Mouse (Mus musculus): ENCODE measurements around the gene Gm6040. TPM values are rescaled to one million over a fixed set of nuclear protein-coding genes. Genes with fewer than 3 reads are reported as not detected.

Gm6040 gene
- polyA plus RNA-seq (2015; fragmentation: Nextera tagmentation; extraction: Ambion mirVana), result not detected in 2 replicates

- Histone ChIP-seq H3K27ac (no peak within 1 kb of the TSS), H3K4me1 (replicated peaks) (no peaks in the 10 kb centered on the region), H3K9me3 (replicated peaks) (0 out of 2 replicates have a peak, but pooled peaks cover 4% of the 10 kb centered on the region), H3K9ac (no peak within 1 kb of the TSS), H3K27me3 (no peaks in the 10 kb centered on the region), H3K36me3 (no peaks in the 10 kb centered on the region), H3K4me3 (replicated peaks) (no peak within 1 kb of the TSS), H3K4me2 (no peak within 1 kb of the TSS)
- no peak for DNase-seq
- 41% methylated on average over 3 of the region's 3 CpGs for WGBS (ENCODE audit: insufficient replicate concordance)
- ATAC-seq (ENCODE audit: low read depth), result no peak
These were observed at the start of gene Gm6040 for GRCm38 (mm10) chr8:20921971-20922370. TSS of gene Gm6040 (minus strand) at chr8:20922071.

- H3K27me3 ChIP-seq, result no peaks in the 10 kb centered on the region
- no peak overlapping the region for H3K27ac ChIP-seq
- no peak overlapping the region for H3K4me2 ChIP-seq
- ATAC-seq (ENCODE audit: low read depth) (no peak), DNase-seq (no peak)
- H3K9me3 ChIP-seq (replicated peaks), result 0 out of 2 replicates have a peak, but pooled peaks cover 9% of the 10 kb centered on the region
- no peak overlapping the region for H3K4me3 ChIP-seq (replicated peaks)
- H3K9ac ChIP-seq, result no peak overlapping the region
- whole genome bisulfite sequencing (ENCODE audit: insufficient replicate concordance), result 52% methylated on average over 2 of the region's 2 CpGs
- no peaks in the 10 kb centered on the region for H3K36me3 ChIP-seq
- no peaks in the 10 kb centered on the region for H3K4me1 ChIP-seq (replicated peaks)
These were observed 42.7 kb upstream of the Gm6040 start for GRCm38 (mm10) chr8:20964531-20964930.

GRCm38 (mm10) chr8:20944610-20945009 is 22.7 kb upstream of the Gm6040 start, which contains the start of gene AY761185:
TSS of gene AY761185 (minus strand) at chr8:20944710.
- no peak for DNase-seq
- no peaks in the 10 kb centered on the region for H3K4me1 ChIP-seq (replicated peaks)
- no peaks in the 10 kb centered on the region for H3K27me3 ChIP-seq
- 47% methylated on average over 3 of the region's 3 CpGs for WGBS (ENCODE audit: insufficient replicate concordance)
- no peak within 1 kb of the TSS for H3K4me3 ChIP-seq (replicated peaks)
- no peak within 1 kb of the TSS for H3K9ac ChIP-seq
- no peak within 1 kb of the TSS for H3K27ac ChIP-seq
- H3K4me2 ChIP-seq, result no peak within 1 kb of the TSS
- peaks cover 14% of the 10 kb centered on the region for H3K9me3 ChIP-seq (replicated peaks)
- no peaks in the 10 kb centered on the region for H3K36me3 ChIP-seq
- ATAC-seq (ENCODE audit: low read depth), result no peak

- Histone ChIP-seq H3K9ac (no peak overlapping the region), H3K27ac (no peak overlapping the region), H3K9me3 (replicated peaks) (no peaks in the 10 kb centered on the region; the same call in 1 of the 2 replicates), H3K27me3 (no peaks in the 10 kb centered on the region), H3K36me3 (no peaks in the 10 kb centered on the region), H3K4me3 (replicated peaks) (no peak overlapping the region), H3K4me2 (no peak overlapping the region), H3K4me1 (replicated peaks) (no peaks in the 10 kb centered on the region)
- DNase-seq (no peak), ATAC-seq (ENCODE audit: low read depth) (no peak)
- 65% methylated on average over 1 of the region's 1 CpGs for WGBS (ENCODE audit: insufficient replicate concordance)
These were observed 9.6 kb downstream of the Gm6040 start for GRCm38 (mm10) chr8:20912288-20912687.

- Histone ChIP-seq H3K4me1 (replicated peaks) (no peaks in the 10 kb centered on the region), H3K9ac (no peak overlapping the region), H3K4me3 (replicated peaks) (no peak overlapping the region), H3K4me2 (no peak overlapping the region), H3K36me3 (no peaks in the 10 kb centered on the region), H3K9me3 (replicated peaks) (no peaks in the 10 kb centered on the region; the same call in 1 of the 2 replicates), H3K27ac (no peak overlapping the region), H3K27me3 (no peaks in the 10 kb centered on the region)
- no peak for DNase-seq
- 34% methylated on average over 2 of the region's 2 CpGs for WGBS (ENCODE audit: insufficient replicate concordance)
- no peak for ATAC-seq (ENCODE audit: low read depth)
These were observed 13.6 kb downstream of the Gm6040 start for GRCm38 (mm10) chr8:20908256-20908655.

- ATAC-seq (ENCODE audit: low read depth) (no peak), DNase-seq (no peak)
- no peaks in the 10 kb centered on the region for H3K27me3 ChIP-seq
- H3K4me3 ChIP-seq (replicated peaks), result no peak overlapping the region
- no peak overlapping the region for H3K27ac ChIP-seq
- 76% methylated on average over 2 of the region's 2 CpGs for WGBS (ENCODE audit: insufficient replicate concordance)
- no peaks in the 10 kb centered on the region; the same call in 1 of the 2 replicates for H3K9me3 ChIP-seq (replicated peaks)
- no peaks in the 10 kb centered on the region for H3K4me1 ChIP-seq (replicated peaks)
- no peaks in the 10 kb centered on the region for H3K36me3 ChIP-seq
- no peak overlapping the region for H3K4me2 ChIP-seq
- no peak overlapping the region for H3K9ac ChIP-seq
These were observed 14.8 kb downstream of the Gm6040 start for GRCm38 (mm10) chr8:20907119-20907518.

- no peak within 1 kb of the TSS for H3K4me3 ChIP-seq (replicated peaks)
- H3K27me3 ChIP-seq, result no peaks in the 10 kb centered on the region
- no peak within 1 kb of the TSS for H3K27ac ChIP-seq
- no peaks in the 10 kb centered on the region for H3K4me1 ChIP-seq (replicated peaks)
- H3K9me3 ChIP-seq (replicated peaks), result peaks cover 5% of the 10 kb centered on the region; the same call in 1 of the 2 replicates
- H3K9ac ChIP-seq, result no peak within 1 kb of the TSS
- H3K36me3 ChIP-seq, result no peaks in the 10 kb centered on the region
- no peak for ATAC-seq (ENCODE audit: low read depth)
- WGBS (ENCODE audit: insufficient replicate concordance), result 17% methylated on average over 2 of the region's 2 CpGs
- H3K4me2 ChIP-seq, result no peak within 1 kb of the TSS
- DNase-seq, result no peak
These were observed 19.3 kb downstream of the Gm6040 start, which contains the start of gene Gm15056 for GRCm38 (mm10) chr8:20902527-20902926. TSS of gene Gm15056 (minus strand) at chr8:20902627.

GRCm38 (mm10) chr8:20892369-20892768 is 29.5 kb downstream of the Gm6040 start, which contains the start of gene Defb33:
TSS of gene Defb33 (plus strand) at chr8:20892669.
- Histone ChIP-seq H3K9me3 (replicated peaks) (peaks cover 4% of the 10 kb centered on the region; the same call in 1 of the 2 replicates), H3K27ac (no peak within 1 kb of the TSS)
- ATAC-seq (ENCODE audit: low read depth), result no peak

GRCm38 (mm10) chr8:20874608-20875007 is 47.3 kb downstream of the Gm6040 start:
- H3K9me3 ChIP-seq (replicated peaks), result no peaks in the 10 kb centered on the region
- H3K9ac ChIP-seq, result no peak overlapping the region
- no peaks in the 10 kb centered on the region for H3K4me1 ChIP-seq (replicated peaks)
- DNase-seq (no peak), ATAC-seq (ENCODE audit: low read depth) (no peak)
- H3K36me3 ChIP-seq, result no peaks in the 10 kb centered on the region
- 34% methylated on average over 6 of the region's 6 CpGs for WGBS (ENCODE audit: insufficient replicate concordance)
- no peaks in the 10 kb centered on the region for H3K27me3 ChIP-seq
- no peak overlapping the region for H3K4me2 ChIP-seq
- no peak overlapping the region for H3K27ac ChIP-seq
- no peak overlapping the region for H3K4me3 ChIP-seq (replicated peaks)

More at GRCm38 (mm10) chr8:20892369-20892768, 29.5 kb downstream of the Gm6040 start, which contains the start of gene Defb33:
- no peaks in the 10 kb centered on the region for H3K36me3 ChIP-seq
- 60% methylated on average over 2 of the region's 2 CpGs for WGBS (ENCODE audit: insufficient replicate concordance)
- no peak within 1 kb of the TSS for H3K9ac ChIP-seq
- no peak for DNase-seq
- H3K4me3 ChIP-seq (replicated peaks), result no peak within 1 kb of the TSS
- H3K4me1 ChIP-seq (replicated peaks), result no peaks in the 10 kb centered on the region
- no peak within 1 kb of the TSS for H3K4me2 ChIP-seq
- H3K27me3 ChIP-seq, result no peaks in the 10 kb centered on the region

Other genes with a start within 250 kb of the Gm6040 start
- not detected in 2 replicates for gene Defb33, start 29.4 kb downstream of the Gm6040 start, polyA plus RNA-seq (2015; fragmentation: Nextera tagmentation; extraction: Ambion mirVana)
- not detected in 2 replicates for gene Gm15056, start 19.4 kb downstream of the Gm6040 start, polyA plus RNA-seq (2015; fragmentation: Nextera tagmentation; extraction: Ambion mirVana)
- gene AY761185, start 22.6 kb upstream of the Gm6040 start, polyA plus RNA-seq (2015; fragmentation: Nextera tagmentation; extraction: Ambion mirVana), result not detected in 2 replicates
- gene Defa21, start 103.5 kb upstream of the Gm6040 start, polyA plus RNA-seq (2015; fragmentation: Nextera tagmentation; extraction: Ambion mirVana), result not detected in 2 replicates
- gene Defa23, start 133.0 kb upstream of the Gm6040 start, polyA plus RNA-seq (2015; fragmentation: Nextera tagmentation; extraction: Ambion mirVana), result not detected in 2 replicates
- gene Defa35, start 143.0 kb upstream of the Gm6040 start, polyA plus RNA-seq (2015; fragmentation: Nextera tagmentation; extraction: Ambion mirVana), result not detected in 2 replicates
- gene Defa25, start 162.4 kb upstream of the Gm6040 start, polyA plus RNA-seq (2015; fragmentation: Nextera tagmentation; extraction: Ambion mirVana), result not detected in 2 replicates
- not detected in 2 replicates for gene Gm14851, start 174.0 kb upstream of the Gm6040 start, polyA plus RNA-seq (2015; fragmentation: Nextera tagmentation; extraction: Ambion mirVana)
- not detected in 2 replicates for gene Defa30, start 212.6 kb upstream of the Gm6040 start, polyA plus RNA-seq (2015; fragmentation: Nextera tagmentation; extraction: Ambion mirVana)
- not detected in 2 replicates for gene Defa22, start 240.2 kb upstream of the Gm6040 start, polyA plus RNA-seq (2015; fragmentation: Nextera tagmentation; extraction: Ambion mirVana)

Measured in liver, embryonic 13.5 days (tissue).